Mouse (Mus musculus) lung, adult 2 months (tissue): ENCODE results near the gene C1qtnf7.

Experiments
- CTCF ChIP-seq: fragments of 200-500 bp; IDR thresholded peaks from 2 replicates; pipeline ENCODE4 v1.5.1; 2011; ENCODE audit warnings: mild to moderate bottlenecking, low read length, control low read depth; ENCODE audit not compliant: insufficient read depth
- POLR2A ChIP-seq: fragments of 200-500 bp; IDR thresholded peaks from 2 replicates; pipeline ENCODE4 v1.6.1; 2011; ENCODE audit warnings: low read depth, mild to moderate bottlenecking, control low read depth, low read length, borderline replicate concordance; ENCODE audit errors: extremely low read depth

GRCm38 (mm10) chr5:43530886-43531285 lies 15.5 kb downstream of the C1qtnf7 start:
- TF ChIP-seq CTCF (no peak), POLR2A (no peak)
